Mouse (Mus musculus) heart, embryonic 15.5 days (tissue): Measurements from ENCODE around the gene Gm21518. TPM values are rescaled to one million over a fixed set of nuclear protein-coding genes. Genes with fewer than 3 reads are reported as not detected.
"Not testable (repeated sequence)": the region's sequence is repeated elsewhere in the genome, so short reads cannot be mapped to it uniquely, and the experiment has no call there.

Experiments used
- ATAC-seq: fragments of 200-750 bp; cut with Nextera tagmentation; replicated peaks from 2 replicates; pipeline ENCODE4 v1.8.0; 2017; ENCODE audit warnings: low read depth, moderate TSS enrichment; ENCODE audit not compliant: insufficient number of reproducible peaks, insufficient read depth, low FRiP score
- H3K27ac ChIP-seq: fragments of 300-500 bp; sonication (generic); 2 replicates; pipeline ENCODE4 v1.5.1; 2015; ENCODE audit warnings: mild to moderate bottlenecking, inconsistent platforms
- H3K27me3 ChIP-seq: fragments of 300-500 bp; sonication (generic); 2 replicates; pipeline ENCODE4 v1.6.1; 2015; ENCODE audit warnings: inconsistent platforms
- H3K36me3 ChIP-seq: fragments of 300-500 bp; sonication (generic); 2 replicates; pipeline ENCODE4 v1.6.1; 2015; ENCODE audit warnings: mild to moderate bottlenecking, inconsistent platforms
- H3K4me1 ChIP-seq: fragments of 300-500 bp; sonication (generic); replicated peaks from 2 replicates; pipeline ENCODE4 v1.6.1; 2015; ENCODE audit warnings: inconsistent platforms
- H3K4me2 ChIP-seq: fragments of 300-500 bp; sonication (generic); 2 replicates; pipeline ENCODE4 v1.6.1; 2015; ENCODE audit warnings: inconsistent platforms, mild to moderate bottlenecking, moderate library complexity
- H3K4me3 ChIP-seq: fragments of 300-500 bp; sonication (generic); 2 replicates; pipeline ENCODE4 v1.5.1; 2015; ENCODE audit warnings: mild to moderate bottlenecking, inconsistent platforms
- H3K9ac ChIP-seq: fragments of 300-500 bp; sonication (generic); 2 replicates; pipeline ENCODE4 v1.6.1; 2015; ENCODE audit warnings: mild to moderate bottlenecking, inconsistent platforms
- H3K9me3 ChIP-seq: fragments of 300-500 bp; sonication (generic); replicated peaks from 2 replicates; pipeline ENCODE4 v1.6.1; 2016; ENCODE audit warnings: inconsistent platforms
- WGBS: fragments of 180-500 bp; shearing (Covaris S2); methylation state at CpG from one replicate; pipeline ENCODE4 v1.1.7; 2015; ENCODE audit warnings: mixed read lengths; 5-methylcytosine and 5-hydroxymethylcytosine counted together
- polyA plus RNA-seq: library from polyadenylated mRNA; unstranded; fragments of >200 nt; fragmentation: Nextera tagmentation; extraction: Ambion mirVana; gene quantifications from 2 replicates; pipeline ENCODE4 v1.2.1, GENCODE M21; 2015

Gene Gm21518
- not detected in 2 replicates for polyA plus RNA-seq

GRCm38 (mm10) chrY:62190566-62190965 is at the start of gene Gm21518:
Gene Gm21518 (plus strand): TSS chrY:62190866.
- H3K27ac ChIP-seq = not testable (repeated sequence)

More at GRCm38 (mm10) chrY:62190566-62190965, at the start of gene Gm21518:
- H3K36me3 ChIP-seq, H3K4me2 ChIP-seq, H3K4me3 ChIP-seq, H3K4me1 ChIP-seq, ATAC-seq, H3K9ac ChIP-seq, H3K9me3 ChIP-seq, H3K27me3 ChIP-seq: not testable (repeated sequence)
- no CpG with 5 or more reads among the region's 6 CpGs for WGBS
